Mouse (Mus musculus) heart, adult 11 months (tissue): ENCODE results near the gene Ilf2.

Source experiments
- DNase-seq: peaks from one replicate; pipeline ENCODE4 v3.0.0; 2022

Gene Ilf2

DNA sequence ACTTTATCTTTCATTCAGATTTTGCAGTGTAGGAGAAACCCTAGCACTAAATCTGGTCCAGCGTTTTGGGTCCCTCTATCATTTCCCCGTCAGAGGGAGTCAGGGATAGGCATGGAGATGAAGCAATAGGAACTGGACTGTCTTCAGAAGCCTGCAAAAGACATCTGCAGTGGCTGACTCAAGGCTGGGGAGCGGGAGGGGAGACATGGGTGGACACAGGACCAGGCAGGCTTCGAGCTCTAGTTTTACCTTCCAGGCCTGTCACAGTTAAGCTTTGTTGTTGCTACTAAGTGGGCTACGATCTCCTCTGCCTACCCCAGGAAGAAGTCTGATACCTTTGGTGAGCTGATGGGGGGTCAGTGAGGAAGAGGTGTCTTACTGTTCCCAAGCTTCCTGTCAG, 36.4 kb downstream of the Ilf2 start:
- peak; percentile 93 for DNase-seq

DNA sequence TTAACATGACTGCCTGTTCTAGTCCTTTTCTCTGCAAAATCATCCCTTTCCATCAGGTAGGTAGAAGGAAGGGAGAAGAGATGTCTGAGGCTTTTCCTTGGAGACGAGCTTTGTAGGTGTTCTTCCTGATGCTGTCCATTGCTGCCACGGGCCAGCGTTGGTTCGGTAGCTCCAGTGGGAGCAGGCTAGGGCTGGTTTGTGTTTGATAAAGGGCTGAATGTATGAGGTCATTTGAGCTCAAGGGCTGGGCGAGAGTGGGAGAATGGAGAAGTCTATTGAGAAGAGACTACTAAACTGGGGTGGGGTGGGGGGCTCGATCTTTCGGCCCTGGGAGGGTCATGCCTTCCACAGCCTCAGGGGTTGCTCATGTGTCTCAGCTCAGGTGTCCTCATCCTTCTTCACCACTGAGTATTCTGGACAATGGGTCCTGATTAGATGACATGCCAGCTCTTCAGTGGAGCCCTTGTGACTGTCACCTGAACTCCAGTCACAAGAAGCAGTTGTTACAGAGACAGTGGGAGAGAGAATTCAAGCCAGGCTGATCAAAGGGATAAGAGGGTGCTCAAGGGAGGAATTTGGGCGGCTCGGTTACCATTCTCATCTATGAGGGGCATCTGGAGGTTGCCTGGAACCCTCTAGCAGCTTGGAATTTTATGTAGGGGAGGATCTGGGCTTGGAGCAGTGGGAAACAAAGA, 37.2 kb downstream of the Ilf2 start:
- peak; percentile 92 for DNase-seq

- peak; percentile 99 for DNase-seq
These were observed 38.1 kb downstream of the Ilf2 start, which contains the start of the genes S100a1 and S100a13 for GRCm38 (mm10) chr3:90513796-90514590. TSS of gene S100a1 (minus strand) at chr3:90514392. TSS of gene S100a13 (plus strand) at chr3:90514435.

GRCm38 (mm10) chr3:90514691-90515090, 38.8 kb downstream of the Ilf2 start:
- DNase-seq, result peak; percentile 99

GRCm38 (mm10) chr3:90515242-90515641, 39.3 kb downstream of the Ilf2 start:
- peak; percentile 98 for DNase-seq

- DNase-seq, result no peak
These were observed 39.9 kb downstream of the Ilf2 start for GRCm38 (mm10) chr3:90515789-90516188.

DNA sequence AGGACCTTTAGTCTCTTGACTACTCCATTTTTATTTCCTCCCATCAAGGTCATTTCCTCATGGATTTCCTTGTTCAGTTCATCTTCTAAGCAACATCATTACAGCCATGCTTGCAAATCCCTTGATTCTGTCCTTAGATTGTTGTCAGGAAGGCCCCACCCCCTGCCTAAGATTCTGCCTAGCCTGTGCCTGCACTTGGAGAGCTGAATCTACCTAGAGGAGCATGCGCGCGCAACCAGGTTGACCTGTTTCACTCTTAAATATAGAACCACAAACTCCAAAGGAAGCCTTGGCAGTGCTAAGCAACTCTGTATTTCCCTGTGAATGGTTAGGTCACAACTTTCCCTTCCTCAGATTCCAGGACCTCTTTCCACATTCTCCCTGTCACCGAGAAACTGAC, 41.8 kb downstream of the Ilf2 start:
- no peak for DNase-seq

DNA sequence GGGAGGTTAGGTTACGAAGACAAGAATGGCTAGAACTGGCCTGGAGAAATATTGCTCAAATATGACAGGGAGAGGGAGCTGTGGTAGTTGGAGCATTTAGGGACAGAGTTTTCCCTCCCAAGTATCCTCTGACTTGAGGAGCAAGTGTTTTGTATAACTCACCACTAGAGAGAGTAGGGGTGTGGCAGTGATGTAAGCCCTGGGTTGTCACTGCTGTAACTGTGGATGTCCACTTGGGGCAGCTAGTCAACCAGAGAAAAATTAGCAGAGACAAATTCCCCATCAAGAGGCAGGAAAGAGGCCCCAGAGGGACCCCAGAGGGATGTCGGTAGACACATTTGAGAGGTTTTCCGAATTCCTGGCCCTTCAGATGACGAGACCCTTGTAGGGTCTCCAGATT, 49.5 kb downstream of the Ilf2 start:
- peak; percentile 95 for DNase-seq

GRCm38 (mm10) chr3:90526076-90526475, 50.1 kb downstream of the Ilf2 start:
- peak; percentile 88 for DNase-seq

GRCm38 (mm10) chr3:90526580-90526979, 50.7 kb downstream of the Ilf2 start, which contains the start of gene S100a14:
TSS of gene S100a14 (plus strand) at chr3:90526856.
- peak; percentile 97 for DNase-seq

DNA sequence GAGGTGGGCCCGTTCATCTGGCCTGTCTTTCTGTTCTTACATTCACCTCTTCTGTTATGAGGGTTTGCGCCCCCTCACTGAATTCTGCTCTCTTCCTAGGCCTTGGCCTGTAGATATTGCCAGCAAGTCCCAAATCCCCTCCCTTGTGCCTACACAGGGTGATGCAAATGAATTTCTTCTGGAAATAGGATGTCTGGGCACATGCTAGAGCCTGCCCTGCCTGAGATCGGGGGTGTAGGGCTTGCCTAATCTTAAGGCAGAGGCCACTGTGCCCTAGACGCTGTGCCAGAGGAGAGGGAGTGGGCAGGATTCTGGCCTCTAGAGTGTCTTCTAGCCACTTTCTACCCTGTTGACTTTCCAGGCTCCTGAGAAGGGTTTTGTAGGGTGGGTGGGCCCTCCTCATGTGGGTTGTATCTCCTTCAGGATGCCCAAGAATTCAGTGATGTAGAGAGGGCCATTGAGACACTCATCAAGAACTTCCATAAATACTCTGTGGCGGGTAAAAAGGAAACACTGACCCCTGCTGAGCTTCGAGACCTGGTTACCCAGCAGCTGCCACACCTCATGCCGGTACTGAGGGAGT, 51.5 kb downstream of the Ilf2 start:
- peak; percentile 88 for DNase-seq

GRCm38 (mm10) chr3:90531713-90532112, 55.8 kb downstream of the Ilf2 start:
- peak; percentile 52 for DNase-seq

- DNase-seq, result peak; percentile 71
These were observed 59.5 kb downstream of the Ilf2 start for GRCm38 (mm10) chr3:90535446-90535845.

DNA sequence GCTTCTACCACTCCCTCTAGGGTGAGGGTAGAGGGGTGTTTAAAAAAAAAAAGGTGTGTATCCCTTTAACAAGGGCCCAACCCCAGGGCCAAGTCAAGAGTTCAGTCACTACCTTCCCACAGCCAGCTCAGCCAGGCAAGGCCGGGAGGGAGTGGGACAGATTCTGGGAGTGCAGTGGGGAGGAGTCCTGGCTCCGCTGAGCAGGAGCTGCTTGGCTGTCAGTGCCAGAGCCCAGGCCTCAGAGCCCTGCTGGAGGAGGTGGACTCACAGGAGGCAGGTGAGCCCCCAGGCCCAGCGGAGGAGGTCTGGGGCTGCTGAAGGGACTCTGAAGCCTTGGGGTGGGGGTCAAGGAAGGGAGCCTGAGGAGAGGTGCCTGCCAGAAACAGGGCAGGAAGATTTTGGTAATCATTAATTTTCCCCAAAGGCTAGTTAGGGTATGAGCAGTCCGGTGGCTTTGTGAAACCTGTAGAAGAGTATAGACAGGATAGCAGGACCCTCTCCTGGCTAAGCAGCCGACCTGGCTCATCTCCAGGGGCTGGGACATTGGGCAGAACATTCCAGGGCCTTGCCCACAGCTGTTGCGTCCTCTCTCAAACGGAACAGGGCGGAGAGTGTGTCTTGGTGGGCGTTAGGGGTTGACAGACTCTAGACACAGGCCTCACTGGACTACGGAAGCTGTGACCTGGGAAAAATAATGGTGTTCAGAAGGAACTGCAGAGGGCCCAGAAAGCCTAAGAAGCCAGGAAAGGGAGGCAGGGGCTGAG, 61.4 kb downstream of the Ilf2 start, which contains the start of gene S100a16:
Gene S100a16, plus strand, starts transcription at position 114 of the 764 bp plus-strand sequence.
- peak; percentile 99 for DNase-seq

- no peak for DNase-seq
These were observed 62.0 kb downstream of the Ilf2 start for GRCm38 (mm10) chr3:90537905-90538296.
